Mouse (Mus musculus): ENCODE data around the gene Srpk2.

GRCm38 (mm10) chr5:23658017-23658416, 26.4 kb downstream of the Srpk2 start:
- TF ChIP-seq CTCF (IDR thresholded peaks at IDR 0.05; ENCODE audit: control insufficient read depth, insufficient read depth, low read length) (no peak), POLR2A (IDR thresholded peaks at IDR 0.05; ENCODE audit: borderline replicate concordance, control insufficient read depth, low read depth, low read length) (no peak)
